ENCODE assay signal across 23 mouse cellular contexts in genomic region chr19:41616274-41616673, GRCm38 (mm10). TPM values are rescaled to one million over a fixed set of nuclear protein-coding genes. Genes with fewer than 3 reads are reported as not detected.
DNase-seq lines count a peak whose midpoint lies in the region; ATAC-seq and TF ChIP-seq lines count a peak whose summit lies in the region.
"Had no signal": no experiment of that assay in that cellular context is flagged by ENCODE, and none has a peak within 500 bp of the region (broad histone marks: within the 10 kb centered on the region; RNA-seq: fewer than 3 reads in every experiment).

No protein-coding gene starts in this region.

- peaks cover 81% of the 10 kb centered on the region for H3K27me3 ChIP-seq in forebrain, embryonic 10.5 days (ENCODE audit: poor library complexity, severe bottlenecking)
- H3K27me3 ChIP-seq in forebrain, embryonic 11.5 days (ENCODE audit: control insufficient read depth, insufficient read depth, low read length) = no peaks in the 10 kb centered on the region
- H3K27me3 ChIP-seq in neural tube, embryonic 11.5 days (ENCODE audit: control insufficient read depth, insufficient read depth, low read length) = no peaks in the 10 kb centered on the region
- no peaks in the 10 kb centered on the region for H3K27me3 ChIP-seq in neural tube, embryonic 15.5 days (replicated peaks)
- peaks cover 74% of the 10 kb centered on the region for H3K27me3 ChIP-seq in limb, embryonic 10.5 days (ENCODE audit: low read depth, poor library complexity, severe bottlenecking)

- no peak overlapping the region for H3K4me3 ChIP-seq in forebrain, embryonic 10.5 days
- H3K4me3 ChIP-seq in forebrain, embryonic 11.5 days (ENCODE audit: low read depth, low read length) = no peak overlapping the region
- no peak overlapping the region for H3K4me3 ChIP-seq in layer of hippocampus, adult 2 months
- H3K4me3 ChIP-seq in neural tube, embryonic 11.5 days (ENCODE audit: low read depth, low read length) = no peak overlapping the region
- no peak overlapping the region for H3K4me3 ChIP-seq in neural tube, embryonic 15.5 days (replicated peaks)
- no peak overlapping the region for H3K4me3 ChIP-seq in limb, embryonic 10.5 days
- H3K4me3 ChIP-seq in left cerebral cortex, adult 2 months = no peak overlapping the region
- H3K4me3 ChIP-seq: heart, embryonic 15.5 days; kidney, embryonic 15.5 days; neural tube, embryonic 12.5 days; stomach, embryonic 15.5 days had no signal

- peak overlapping the region; percentile 48 for H3K27ac ChIP-seq in forebrain, embryonic 10.5 days
- no peak overlapping the region for H3K27ac ChIP-seq in forebrain, embryonic 11.5 days (ENCODE audit: low read depth, low read length)
- H3K27ac ChIP-seq in layer of hippocampus, adult 2 months = 0 out of 2 replicates have a peak overlapping the region, but pooled peaks have one; percentile 39
- H3K27ac ChIP-seq in neural tube, embryonic 11.5 days (ENCODE audit: low read depth, low read length) = no peak overlapping the region
- H3K27ac ChIP-seq in neural tube, embryonic 15.5 days (replicated peaks) = no peak overlapping the region
- peak overlapping the region; percentile 37 for H3K27ac ChIP-seq in limb, embryonic 10.5 days
- H3K27ac ChIP-seq in left cerebral cortex, adult 2 months = no peak overlapping the region
- H3K27ac ChIP-seq: heart, embryonic 15.5 days; kidney, embryonic 15.5 days; neural tube, embryonic 12.5 days; stomach, embryonic 15.5 days had no signal

- no peak for TF ChIP-seq CTCF in layer of hippocampus, adult 2 months (conservative IDR thresholded peaks at IDR 0.05)
- TF ChIP-seq CTCF in left cerebral cortex, adult 2 months (IDR thresholded peaks at IDR 0.05) = no peak

- no peak for ATAC-seq in forebrain, embryonic 11.5 days (replicated peaks; ENCODE audit: low FRiP score)
- no peak for ATAC-seq in neural tube, embryonic 11.5 days (ENCODE audit: insufficient read depth, low FRiP score, low TSS enrichment)
- no peak for ATAC-seq in neural tube, embryonic 15.5 days (ENCODE audit: low FRiP score)
- ATAC-seq: intestine, postnatal 0 days; Patski had no signal

- WGBS in forebrain, embryonic 10.5 days = 75% methylated on average over 6 of the region's 6 CpGs
- WGBS in forebrain, embryonic 11.5 days = 78% methylated on average over 6 of the region's 6 CpGs
- WGBS in neural tube, embryonic 11.5 days = 76% methylated on average over 6 of the region's 6 CpGs
- WGBS in neural tube, embryonic 15.5 days = 82% methylated on average over 6 of the region's 6 CpGs
- 82% methylated on average over 6 of the region's 6 CpGs for whole genome bisulfite sequencing in limb, embryonic 10.5 days

- intact Hi-C loops in left cerebral cortex, adult 2 months (cut with DNase I) = no loop called here

- no peak overlapping the region for H3K9ac ChIP-seq in forebrain, embryonic 11.5 days (ENCODE audit: low read length)
- 0 out of 2 replicates have a peak overlapping the region, but pooled peaks have one; percentile 3 for H3K9ac ChIP-seq in neural tube, embryonic 11.5 days (ENCODE audit: low read length)
- H3K9ac ChIP-seq in neural tube, embryonic 15.5 days (replicated peaks) = no peak overlapping the region
- H3K9ac ChIP-seq: heart, embryonic 15.5 days; kidney, embryonic 15.5 days; stomach, embryonic 15.5 days had no signal

- no peaks in the 10 kb centered on the region for H3K36me3 ChIP-seq in forebrain, embryonic 10.5 days (replicated peaks)
- H3K36me3 ChIP-seq in forebrain, embryonic 11.5 days (ENCODE audit: control insufficient read depth, insufficient read depth, low read length) = no peaks in the 10 kb centered on the region
- H3K36me3 ChIP-seq in neural tube, embryonic 11.5 days (ENCODE audit: control insufficient read depth, insufficient read depth, low read length) = no peaks in the 10 kb centered on the region
- H3K36me3 ChIP-seq in neural tube, embryonic 15.5 days = 0 out of 2 replicates have a peak, but pooled peaks cover 4% of the 10 kb centered on the region
- no peaks in the 10 kb centered on the region for H3K36me3 ChIP-seq in limb, embryonic 10.5 days
- H3K36me3 ChIP-seq: G1E; heart, embryonic 15.5 days; kidney, embryonic 15.5 days; neural tube, embryonic 12.5 days; stomach, embryonic 15.5 days had no signal

- peaks cover 67% of the 10 kb centered on the region for H3K4me1 ChIP-seq in forebrain, embryonic 10.5 days
- H3K4me1 ChIP-seq in forebrain, embryonic 11.5 days (replicated peaks; ENCODE audit: control insufficient read depth, insufficient read depth, low read length) = peaks cover 15% of the 10 kb centered on the region
- H3K4me1 ChIP-seq in neural tube, embryonic 11.5 days (ENCODE audit: control insufficient read depth, insufficient read depth, low read length) = peaks cover 20% of the 10 kb centered on the region
- H3K4me1 ChIP-seq in neural tube, embryonic 15.5 days = peaks cover 73% of the 10 kb centered on the region
- H3K4me1 ChIP-seq in limb, embryonic 10.5 days = peaks cover 76% of the 10 kb centered on the region
- H3K4me1 ChIP-seq: stomach, embryonic 15.5 days had no signal

- no peaks in the 10 kb centered on the region for H3K9me3 ChIP-seq in forebrain, embryonic 10.5 days
- no peaks in the 10 kb centered on the region for H3K9me3 ChIP-seq in forebrain, embryonic 11.5 days (ENCODE audit: control insufficient read depth, low read length)
- no peaks in the 10 kb centered on the region for H3K9me3 ChIP-seq in neural tube, embryonic 11.5 days (ENCODE audit: control insufficient read depth, low read length)
- H3K9me3 ChIP-seq in neural tube, embryonic 15.5 days (replicated peaks) = no peaks in the 10 kb centered on the region
- no peaks in the 10 kb centered on the region for H3K9me3 ChIP-seq in limb, embryonic 10.5 days (replicated peaks)
- H3K9me3 ChIP-seq: G1E; heart, embryonic 15.5 days; kidney, embryonic 15.5 days; neural tube, embryonic 12.5 days; stomach, embryonic 15.5 days had no signal

- no peak overlapping the region for H3K4me2 ChIP-seq in forebrain, embryonic 11.5 days (ENCODE audit: low read depth, low read length, severe bottlenecking)
- H3K4me2 ChIP-seq in neural tube, embryonic 11.5 days (ENCODE audit: low read depth) = no peak overlapping the region
- H3K4me2 ChIP-seq in neural tube, embryonic 15.5 days = no peak overlapping the region
- H3K4me2 ChIP-seq: heart, embryonic 15.5 days; kidney, embryonic 15.5 days; neural tube, embryonic 12.5 days; stomach, embryonic 15.5 days had no signal

- no peak for DNase-seq in forebrain, embryonic 10.5 days (ENCODE audit: extremely low spot score, low spot score)
- no peak for DNase-seq in forebrain, embryonic 11.5 days (ENCODE audit: low spot score)
- no peak for DNase-seq in layer of hippocampus, adult 2 months (ENCODE audit: low spot score in 2 of 2)
- no peak for DNase-seq in layer of hippocampus, adult 8-10 months (ENCODE audit: low spot score in 2 of 2)
- no peak for DNase-seq in neural tube, embryonic 11.5 days (ENCODE audit: low spot score)
- no peak for DNase-seq in limb, embryonic 10.5 days (ENCODE audit: low spot score)
- DNase-seq in left cerebral cortex, adult 2 months (ENCODE audit: extremely low spot score in 1 of 2, low spot score in 2 of 2) = no peak
- DNase-seq: cerebellum, adult 11 months; cerebellum, adult 9-11 months; heart, postnatal 4 days; kidney, postnatal 4 days; lung, adult 18-20 months; lung, postnatal 14 days; thymus, adult 18-20 months; thymus, postnatal 36 days had no signal

RNA-seq across cellular contexts. Expression of gene Gm340, which starts 34.1 kb away (rescaled TPM):
- 2.7 and 3.2 TPM in 2 replicates for polyA plus RNA-seq in forebrain, embryonic 10.5 days (2016; fragmentation: Nextera tagmentation; extraction: Ambion mirVana)
- polyA plus RNA-seq in forebrain, embryonic 11.5 days (2014; fragmentation: Nextera tagmentation; extraction: Ambion mirVana) = 4.8 and 5.3 TPM in 2 replicates
- 10 to 100 TPM; 12.5 to 14.0 TPM for total RNA-seq in layer of hippocampus, adult 2 months (2021)
- 10 to 100 TPM; 12.5 to 15.6 (median 13.9) TPM for total RNA-seq in layer of hippocampus, adult 8-10 months (2022)
- 4.0 and 4.2 TPM in 2 replicates for polyA plus RNA-seq in neural tube, embryonic 11.5 days (2014; fragmentation: Nextera tagmentation; extraction: Ambion mirVana)
- 1.8 TPM in 2 replicates for polyA plus RNA-seq in neural tube, embryonic 15.5 days (2015; fragmentation: Nextera tagmentation; extraction: Ambion mirVana)
- 2.3 and 2.8 TPM in 2 replicates for polyA plus RNA-seq in limb, embryonic 10.5 days (2016; fragmentation: Nextera tagmentation; extraction: Ambion mirVana)
- 10 to 100 TPM; 13.7 to 15.9 TPM for total RNA-seq in left cerebral cortex, adult 2 months (2021)

Comparison
In these comparisons a context has a peak if more than half of its experiments do, and no peak if none do; other contexts are left out.
1. H3K27ac ChIP-seq: peak in forebrain, embryonic 10.5 days (single experiment), layer of hippocampus, adult 2 months (single experiment) and limb, embryonic 10.5 days (single experiment); none in forebrain, embryonic 11.5 days (single experiment), neural tube, embryonic 11.5 days (single experiment), neural tube, embryonic 15.5 days (single experiment) and left cerebral cortex, adult 2 months (single experiment).